Mouse (Mus musculus) c-Kit-positive CD71-negative TER-119-negative erythroid progenitor cells, embryonic 14.5 days (primary cell): Measurements from ENCODE around the gene Gdf1.

Experiments used
- DNase-seq: peaks from one replicate; pipeline ENCODE4 v3.0.0-alpha.2; 2013; ENCODE audit warnings: low read depth

Gene Gdf1

DNA sequence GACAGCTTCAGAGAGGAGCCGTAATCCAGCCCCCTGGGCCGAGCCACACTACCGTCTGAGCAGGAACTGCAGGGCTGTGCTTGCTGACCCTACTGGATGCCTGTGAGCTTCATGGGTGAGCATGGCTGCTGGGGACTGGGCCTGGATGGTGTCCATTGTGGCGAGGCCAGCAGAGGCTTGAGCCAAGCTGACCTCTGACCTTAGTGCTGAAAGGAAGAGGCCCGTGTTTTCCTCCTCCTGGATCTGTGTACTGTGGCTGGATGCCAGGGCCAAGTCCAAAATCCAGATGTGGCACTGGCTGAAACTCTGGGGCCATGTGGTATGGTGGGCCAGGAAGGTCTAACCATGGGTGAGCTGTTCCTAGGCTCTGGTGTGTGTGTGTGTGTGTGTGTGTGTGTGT, 34.4 kb downstream of the Gdf1 start:
- DNase-seq = no peak

DNA sequence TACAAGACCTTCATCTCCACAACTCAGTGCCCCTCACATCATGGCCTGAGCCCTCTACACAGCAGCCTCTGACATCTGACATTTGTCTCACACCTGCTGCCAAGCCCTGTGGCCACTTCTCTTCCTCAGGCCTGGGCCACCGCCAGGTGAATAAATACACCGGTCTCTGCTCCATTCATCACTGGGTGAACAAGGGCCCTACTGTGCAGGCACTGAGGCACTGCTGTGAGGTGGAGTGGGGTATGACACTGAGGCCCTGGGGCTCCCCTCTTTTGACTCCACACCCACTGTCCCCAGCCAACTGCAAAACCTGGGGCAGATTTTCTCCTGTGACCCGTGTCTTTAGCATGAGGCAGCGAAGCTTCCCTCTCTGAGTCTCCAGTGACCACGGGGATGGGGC, 37.0 kb downstream of the Gdf1 start:
- no peak for DNase-seq

DNA sequence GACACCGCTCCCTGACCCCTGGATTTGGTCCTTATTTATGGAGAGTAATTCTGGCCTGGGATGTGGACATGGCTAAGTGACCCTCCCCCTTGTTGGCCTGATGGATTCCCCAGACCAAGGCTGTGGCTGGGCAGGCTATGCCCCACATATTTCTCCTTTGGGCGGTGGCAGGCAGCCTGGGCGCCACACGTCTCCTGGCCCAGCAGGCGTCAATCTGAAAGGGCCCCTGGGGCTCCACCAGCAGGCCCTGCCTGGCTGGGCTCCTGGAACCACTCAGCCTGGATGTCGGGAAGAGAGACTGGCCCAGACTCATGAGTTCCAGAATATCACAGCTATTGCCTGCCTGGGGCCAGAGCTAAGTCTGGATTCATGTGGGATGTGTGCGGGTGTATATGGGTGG, 40.9 kb downstream of the Gdf1 start:
- DNase-seq = no peak

DNA sequence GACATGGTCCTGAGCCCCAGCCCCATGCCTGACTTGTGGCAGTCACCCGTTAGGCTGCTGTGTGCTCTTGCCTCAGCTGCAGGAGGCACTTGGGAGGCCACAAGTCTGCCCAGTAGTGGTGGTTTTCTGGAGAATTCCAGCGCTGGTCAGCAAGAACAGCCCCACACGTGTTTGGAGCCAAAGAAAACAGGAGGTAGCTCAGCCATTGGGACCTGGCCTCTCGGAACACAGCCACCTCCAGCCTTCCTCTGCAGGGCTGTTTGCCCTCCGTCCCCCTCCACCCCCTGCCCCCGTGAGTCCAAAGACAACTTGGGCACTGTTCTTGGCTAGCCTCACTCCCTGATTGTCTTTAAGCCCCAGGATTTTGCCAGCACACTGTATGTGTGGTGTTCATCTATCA, 42.3 kb downstream of the Gdf1 start:
- DNase-seq = no peak

DNA sequence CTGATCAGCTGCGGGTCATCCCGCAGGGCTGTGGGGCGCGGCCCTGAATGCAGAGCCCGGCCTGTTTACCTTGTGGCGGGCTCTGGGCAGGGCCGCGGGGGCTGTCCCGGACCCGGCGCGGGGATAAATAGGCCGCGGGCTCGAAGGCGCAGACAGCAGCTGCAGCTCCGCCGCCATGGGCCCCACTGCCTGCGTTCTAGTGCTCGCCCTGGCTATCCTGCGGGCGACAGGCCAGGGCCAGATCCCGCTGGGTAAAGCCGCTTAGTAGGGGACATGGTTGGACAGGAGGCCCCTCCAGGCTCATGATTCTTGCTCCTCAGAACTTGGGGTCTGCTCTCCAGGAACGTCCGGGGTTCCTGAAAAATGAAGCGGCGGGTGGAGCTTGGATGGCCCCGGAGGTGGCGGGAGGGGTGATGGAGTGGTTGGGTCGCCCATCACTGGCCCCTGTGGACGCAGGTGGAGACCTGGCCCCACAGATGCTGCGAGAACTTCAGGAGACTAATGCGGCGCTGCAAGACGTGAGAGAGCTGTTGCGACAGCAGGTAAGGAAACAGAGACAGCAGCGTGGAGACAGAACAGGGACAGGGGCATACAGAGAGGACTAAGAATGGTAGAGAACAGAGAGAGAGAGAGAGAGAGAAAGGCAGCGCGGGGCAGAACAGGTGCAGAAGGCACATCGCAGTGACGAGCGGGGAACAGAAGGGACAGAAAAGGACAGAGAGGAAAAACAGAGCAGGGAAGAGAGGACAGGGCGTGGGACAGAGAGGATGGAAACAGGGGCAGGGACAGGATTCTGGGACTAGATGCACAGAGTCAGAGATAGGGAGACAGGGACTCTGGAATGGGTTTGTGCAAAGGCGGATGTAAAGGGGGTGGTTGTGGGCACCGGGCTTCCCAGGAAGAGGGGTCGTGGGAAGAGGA, 44.0 kb downstream of the Gdf1 start, which contains the start of gene Comp:
Gene Comp, plus strand, starts transcription at position 162 of the 921 bp plus-strand sequence.
- DNase-seq = no peak

DNA sequence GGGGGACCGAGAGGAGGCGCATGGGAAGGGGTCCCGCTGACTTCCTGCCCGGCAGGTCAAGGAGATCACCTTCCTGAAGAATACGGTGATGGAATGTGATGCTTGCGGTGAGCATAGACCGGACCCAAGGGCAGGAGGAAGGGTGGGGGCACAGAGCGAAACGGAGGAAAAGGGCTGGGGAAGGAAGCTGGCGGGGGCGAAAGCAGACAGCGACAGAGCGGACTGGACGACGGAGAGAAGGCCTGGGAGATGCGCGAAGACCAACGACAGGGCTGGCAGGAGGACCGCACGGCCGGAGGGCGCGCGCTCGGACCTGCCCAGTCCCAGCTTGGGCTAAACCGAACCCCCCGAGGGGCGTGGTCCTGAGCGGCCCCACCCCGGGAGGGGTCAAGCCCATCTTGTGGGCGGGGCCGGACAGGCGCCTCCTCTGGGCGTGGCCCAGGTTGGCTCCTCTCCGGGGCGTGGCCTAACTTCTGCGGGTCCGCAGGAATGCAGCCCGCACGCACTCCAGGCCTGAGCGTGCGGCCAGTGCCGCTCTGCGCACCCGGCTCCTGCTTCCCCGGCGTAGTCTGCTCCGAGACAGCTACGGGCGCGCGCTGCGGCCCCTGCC, 44.8 kb downstream of the Gdf1 start:
- DNase-seq = no peak

DNA sequence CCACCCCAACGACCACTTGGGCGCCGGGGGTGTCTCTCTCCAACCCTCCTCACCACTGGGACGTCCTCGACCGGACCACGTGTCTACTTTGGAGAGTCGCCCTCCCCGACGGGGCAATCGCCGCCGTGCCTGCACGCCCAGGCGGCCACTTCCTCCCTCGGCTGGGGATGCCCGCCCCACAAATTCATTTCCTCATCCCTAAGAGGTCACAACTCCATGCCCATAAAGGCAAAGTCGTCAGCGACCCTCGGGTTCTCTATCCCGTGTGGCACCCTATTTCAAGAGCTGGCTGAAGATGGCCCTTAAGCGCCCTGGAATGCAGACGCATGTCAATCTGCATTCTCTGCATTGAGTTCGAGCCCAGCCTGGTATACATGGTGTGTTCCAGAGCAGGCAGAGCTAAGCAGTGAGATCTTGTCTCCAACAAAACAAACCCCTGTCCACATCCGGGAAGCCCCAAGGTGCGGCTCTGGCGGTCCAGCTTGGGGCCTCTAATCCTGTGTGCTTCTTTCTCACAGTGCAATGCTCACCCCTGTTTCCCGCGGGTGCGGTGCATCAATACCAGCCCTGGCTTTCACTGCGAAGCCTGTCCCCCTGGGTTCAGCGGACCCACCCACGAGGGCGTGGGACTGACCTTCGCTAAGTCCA, 45.7 kb downstream of the Gdf1 start:
- no peak for DNase-seq

DNA sequence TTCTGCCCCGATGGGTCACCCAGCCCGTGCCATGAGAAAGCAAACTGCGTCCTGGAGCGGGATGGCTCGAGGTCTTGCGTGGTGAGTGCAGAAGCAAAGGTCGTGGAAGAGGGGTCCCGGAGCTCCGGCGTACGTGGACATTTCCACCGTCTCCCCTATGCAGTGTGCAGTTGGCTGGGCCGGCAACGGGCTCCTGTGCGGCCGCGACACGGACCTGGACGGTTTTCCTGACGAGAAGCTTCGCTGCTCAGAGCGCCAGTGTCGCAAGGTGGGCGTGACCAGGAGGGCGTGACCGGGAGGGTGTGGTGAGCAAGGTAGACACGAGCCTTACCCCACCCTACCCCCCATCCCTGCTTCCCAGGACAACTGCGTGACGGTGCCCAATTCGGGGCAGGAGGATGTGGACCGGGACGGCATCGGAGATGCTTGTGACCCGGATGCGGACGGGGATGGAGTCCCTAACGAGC, 46.7 kb downstream of the Gdf1 start:
- DNase-seq = no peak

DNA sequence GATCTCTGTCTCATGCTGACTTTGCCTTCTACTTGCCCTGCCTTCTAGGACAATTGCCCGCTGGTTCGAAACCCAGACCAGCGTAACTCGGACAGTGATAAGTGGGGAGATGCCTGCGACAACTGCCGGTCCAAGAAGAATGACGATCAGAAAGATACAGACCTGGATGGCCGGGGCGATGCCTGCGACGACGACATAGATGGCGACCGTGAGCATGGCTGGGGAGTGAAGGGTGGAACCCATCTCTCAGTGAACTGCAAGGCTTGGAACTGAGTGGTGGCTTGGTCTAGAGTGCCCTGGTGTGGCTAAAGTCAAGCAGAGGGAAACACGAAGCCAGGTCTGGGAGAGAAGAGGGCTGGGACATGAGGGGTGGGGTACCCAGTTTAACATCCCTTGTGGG, 47.4 kb downstream of the Gdf1 start:
- DNase-seq = no peak

DNA sequence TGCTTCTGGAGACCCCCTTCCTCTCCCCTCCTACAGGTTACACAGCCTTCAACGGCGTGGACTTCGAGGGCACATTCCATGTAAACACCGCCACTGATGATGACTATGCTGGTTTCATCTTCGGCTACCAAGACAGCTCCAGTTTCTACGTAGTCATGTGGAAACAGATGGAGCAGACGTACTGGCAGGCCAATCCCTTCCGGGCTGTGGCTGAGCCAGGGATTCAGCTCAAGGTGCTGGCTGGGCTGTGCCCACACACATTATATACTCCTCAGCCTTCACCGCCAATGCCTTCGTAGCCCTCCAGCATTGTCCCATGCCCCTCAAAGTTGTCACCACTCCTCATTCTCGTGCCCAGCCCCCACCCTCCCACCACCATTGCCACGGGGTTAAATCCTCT, 50.5 kb downstream of the Gdf1 start:
- no peak for DNase-seq
